Mouse (Mus musculus) adrenal gland, postnatal 36 days (tissue): ENCODE data around the gene Tenm2. TPM values are rescaled to one million over a fixed set of nuclear protein-coding genes. Genes with fewer than 3 reads are reported as not detected.

Source experiments
- DNase-seq, 2 experiments: peaks; one replicate each; pipeline ENCODE4 v3.0.0; 2021; ENCODE audit warnings: mixed read lengths in 1 of 2
- total RNA-seq, 2 experiments: library from RNA; stranded (reverse); gene quantifications; 2 replicates each; pipeline ENCODE4 v1.2.3; 2021

Tenm2 gene
- total RNA-seq, 2 experiments from 2014 or later, result 0.53 to 0.69 TPM

- DNase-seq, result no peak
Measured at GRCm38 (mm10) chr11:36276015-36276414, 959.7 kb downstream of the Tenm2 start.

GRCm38 (mm10) chr11:36272149-36272548 lies 963.6 kb downstream of the Tenm2 start:
- no peak for DNase-seq

- DNase-seq, result no peak
Measured at GRCm38 (mm10) chr11:36269945-36270344, 965.8 kb downstream of the Tenm2 start.

GRCm38 (mm10) chr11:36264776-36265466 lies 970.8 kb downstream of the Tenm2 start:
- DNase-seq, result peak; percentile 57 to 67

- no peak for DNase-seq
Measured at GRCm38 (mm10) chr11:36263840-36264239, 971.9 kb downstream of the Tenm2 start.

- DNase-seq, result no peak
Measured at GRCm38 (mm10) chr11:36257187-36257586, 978.6 kb downstream of the Tenm2 start.

- DNase-seq, result no peak
Measured at GRCm38 (mm10) chr11:36256747-36257146, 979.0 kb downstream of the Tenm2 start.

GRCm38 (mm10) chr11:36254019-36254418 lies 981.7 kb downstream of the Tenm2 start:
- DNase-seq, result no peak

- no peak for DNase-seq
Measured at GRCm38 (mm10) chr11:36250111-36250510, 985.7 kb downstream of the Tenm2 start.

GRCm38 (mm10) chr11:36246152-36246551 lies 989.6 kb downstream of the Tenm2 start:
- DNase-seq, result no peak

GRCm38 (mm10) chr11:36244491-36244882 lies 991.3 kb downstream of the Tenm2 start:
- DNase-seq, result no peak

GRCm38 (mm10) chr11:36243747-36244490 lies 991.8 kb downstream of the Tenm2 start:
- DNase-seq, result no peak

- DNase-seq, result no peak
Measured at GRCm38 (mm10) chr11:36238890-36239289, 996.9 kb downstream of the Tenm2 start.

- DNase-seq, result no peak
Measured at GRCm38 (mm10) chr11:36228654-36229053, 1007.1 kb downstream of the Tenm2 start.

- DNase-seq, result no peak
Measured at GRCm38 (mm10) chr11:36228196-36228595, 1007.6 kb downstream of the Tenm2 start.

GRCm38 (mm10) chr11:36226061-36226460 lies 1009.7 kb downstream of the Tenm2 start:
- DNase-seq, result no peak

- DNase-seq, result no peak
Measured at GRCm38 (mm10) chr11:36223716-36224439, 1011.9 kb downstream of the Tenm2 start.

- no peak for DNase-seq
Measured at GRCm38 (mm10) chr11:36222071-36222470, 1013.7 kb downstream of the Tenm2 start.

- peak; percentile 79 to 87 for DNase-seq
Measured at GRCm38 (mm10) chr11:36221271-36221975, 1014.3 kb downstream of the Tenm2 start.

GRCm38 (mm10) chr11:36220651-36221050 lies 1015.1 kb downstream of the Tenm2 start:
- peak; percentile 16 to 27 for DNase-seq

- DNase-seq, result no peak
Measured at GRCm38 (mm10) chr11:36219586-36219985, 1016.2 kb downstream of the Tenm2 start.

GRCm38 (mm10) chr11:36214589-36214988 lies 1021.2 kb downstream of the Tenm2 start:
- DNase-seq, result no peak
